Mouse (Mus musculus) testis, adult 2 months (tissue): ENCODE measurements around the gene Rps11.

Source experiments
- CTCF ChIP-seq: fragments of 200-500 bp; IDR thresholded peaks from 2 replicates; pipeline ENCODE4 v1.5.1; 2012; ENCODE audit warnings: low read depth, mild to moderate bottlenecking, inconsistent platforms, low read length, moderate library complexity; ENCODE audit not compliant: control insufficient read depth, insufficient read depth, insufficient replicate concordance
- POLR2A ChIP-seq: fragments of 200-500 bp; IDR thresholded peaks from 2 replicates; pipeline ENCODE4 v1.6.1; 2012; ENCODE audit warnings: low read depth, mild to moderate bottlenecking, inconsistent platforms, low read length, moderate library complexity; ENCODE audit not compliant: control insufficient read depth

DNA sequence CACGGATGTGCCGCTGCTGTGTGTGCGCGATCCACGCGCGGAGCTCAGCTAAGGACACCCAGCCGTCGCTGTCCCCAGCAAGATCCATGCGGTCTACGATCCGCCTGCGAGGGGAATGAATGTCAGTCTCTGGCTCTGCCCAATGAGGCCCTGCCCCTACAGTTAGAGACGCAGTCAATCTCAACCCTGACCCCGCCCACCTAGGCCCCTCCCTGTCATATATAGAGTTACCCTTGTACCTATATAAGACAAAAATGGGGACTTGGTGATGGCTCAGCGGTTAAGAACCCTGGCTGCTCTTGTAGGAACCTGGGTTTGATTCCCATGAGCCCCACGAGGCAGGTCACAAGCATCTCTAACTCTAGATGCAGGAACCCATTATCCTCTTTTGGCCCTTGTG lies 35.6 kb downstream of the Rps11 start:
- TF ChIP-seq POLR2A (no peak), CTCF (no peak)
